Comparison of ENCODE assay signal across 8 mouse cellular contexts in genomic region chr19:4148819-4149218, GRCm38 (mm10). TPM values are rescaled to one million over a fixed set of nuclear protein-coding genes. Genes with fewer than 3 reads are reported as not detected.
DNase-seq lines count a peak whose midpoint lies in the region; ATAC-seq and TF ChIP-seq lines count a peak whose summit lies in the region.

No protein-coding gene starts in this region.

- H3K4me1 ChIP-seq in G1E (ENCODE audit: insufficient read depth, low read depth, low read length) = peaks cover 52% of the 10 kb centered on the region
- peaks cover 12% of the 10 kb centered on the region for H3K4me1 ChIP-seq in heart, embryonic 16.5 days (ENCODE audit: control insufficient read depth, insufficient read depth, low read length)

- DNase-seq in kidney, adult 9 months = peak; percentile 32
- DNase-seq in kidney, postnatal 14 days = no peak
- no peak for DNase-seq in G1E (ENCODE audit: low spot score)
- DNase-seq in adrenal gland, adult 2 months = no peak
- DNase-seq in ovary, postnatal 14 days (ENCODE audit: low spot score) = no peak

- H3K9me3 ChIP-seq in G1E (replicated peaks) = no peaks in the 10 kb centered on the region
- no peaks in the 10 kb centered on the region; the same call in 1 of the 2 replicates for H3K9me3 ChIP-seq in heart, embryonic 16.5 days (replicated peaks; ENCODE audit: control insufficient read depth, low read length)

- H3K4me2 ChIP-seq in heart, embryonic 16.5 days (ENCODE audit: low read depth, low read length) = peak overlapping the region; percentile 76

- TF ChIP-seq CTCF in G1E (IDR thresholded peaks at IDR 0.05; ENCODE audit: low read depth, low read length) = no peak

- H3K36me3 ChIP-seq in G1E (replicated peaks) (peaks cover 47% of the 10 kb centered on the region), macrophage (ENCODE audit: inconsistent target) (peaks cover 40% of the 10 kb centered on the region)
- peaks cover 12% of the 10 kb centered on the region for H3K36me3 ChIP-seq in heart, embryonic 16.5 days (ENCODE audit: control insufficient read depth, insufficient read depth)

- H3K4me3 ChIP-seq in G1E (ENCODE audit: low read depth, low read length) (peak overlapping the region; percentile 82), macrophage (ENCODE audit: inconsistent target) (peak overlapping the region; percentile 99)
- H3K4me3 ChIP-seq in heart, embryonic 16.5 days (ENCODE audit: low read length) = peak overlapping the region; percentile 83

- H3K27me3 ChIP-seq in G1E (ENCODE audit: insufficient read depth, low read length) = peaks cover 6% of the 10 kb centered on the region; the same call in 1 of the 2 replicates
- no peaks in the 10 kb centered on the region for H3K27me3 ChIP-seq in heart, embryonic 16.5 days (ENCODE audit: control insufficient read depth, insufficient read depth, low read length)

- no peak for ATAC-seq in G1E (ENCODE audit: extremely low read depth, insufficient number of reproducible peaks, low FRiP score, poor library complexity, severe bottlenecking)
- ATAC-seq in heart, embryonic 16.5 days (replicated peaks; ENCODE audit: extremely low read depth, insufficient read depth, low FRiP score) = peak; percentile 21; the same call in 1 of the 2 replicates
- no peak for ATAC-seq in megakaryocyte progenitor cell, adult 5-6 weeks (replicated peaks; ENCODE audit: poor library complexity)

- H3K27ac ChIP-seq in heart, embryonic 16.5 days (ENCODE audit: low read length) = peak overlapping the region; percentile 82
- peak overlapping the region; percentile 83 for H3K27ac ChIP-seq in macrophage

- H3K79me2 ChIP-seq in macrophage (ENCODE audit: inconsistent target) = peaks cover 26% of the 10 kb centered on the region

- 2% methylated on average over 7 of the region's 8 CpGs for WGBS in heart, embryonic 16.5 days
- 1% methylated on average over 8 of the region's 8 CpGs for WGBS in macrophage (ENCODE audit: missing documents)

- H3K9ac ChIP-seq in heart, embryonic 16.5 days (ENCODE audit: low read length) = peak overlapping the region; percentile 95

RNA-seq across cellular contexts. Expression of gene Coro1b, which starts 0.4 kb away (rescaled TPM):
- total RNA-seq in G1E (2014; fragmentation: Nextera tagmentation) = 325 and 345 TPM in 2 replicates
- 157 and 189 TPM in 2 replicates for total RNA-seq in G1E (2017)
- 134 and 177 TPM in 2 replicates for polyA plus RNA-seq in G1E (2012)
- polyA plus RNA-seq in heart, embryonic 16.5 days (2015; fragmentation: Nextera tagmentation; extraction: Ambion mirVana) = 133 and 134 TPM in 2 replicates
- 100 to 1,000 TPM; 114 to 682 (median 437) TPM for total RNA-seq in macrophage (2018; cell fraction: chromatin; rRNA removed)
- total RNA-seq in macrophage (2018; cell fraction: cytosol; rRNA removed) = 100 to 1,000 TPM; 201 to 317 (median 267) TPM
- total RNA-seq in macrophage (2018; cell fraction: nucleus; rRNA removed) = 100 to 1,000 TPM; 129 to 367 (median 245) TPM
- polyA plus RNA-seq in macrophage (2018) = 252 to 368 TPM (median 357 TPM) in 3 replicates
- 100 to 1,000 TPM; 154 to 202 TPM for total RNA-seq in adrenal gland, adult 2 months (2021)
- polyA plus RNA-seq in adrenal gland, adult 2 months (2012; rRNA removed) = 199 and 225 TPM in 2 replicates
- total RNA-seq in megakaryocyte progenitor cell, adult 5-6 weeks (2015) = 138 and 142 TPM in 2 replicates
- 66.4 and 83.5 TPM in 2 replicates for total RNA-seq in megakaryocyte progenitor cell, adult 5-6 weeks (2017)

RNA-seq across cellular contexts. Expression of gene Ptprcap, which starts 4.6 kb away (rescaled TPM):
- total RNA-seq in G1E (2014; fragmentation: Nextera tagmentation) (88.5 and 107 TPM in 2 replicates), G1E (2017) (34.6 and 52.7 TPM in 2 replicates)
- polyA plus RNA-seq in G1E (2012) (261 and 272 TPM in 2 replicates), macrophage (2018) (0.28 to 0.53 TPM (median 0.41 TPM) in 3 replicates)
- polyA plus RNA-seq in heart, embryonic 16.5 days (2015; fragmentation: Nextera tagmentation; extraction: Ambion mirVana) = 25.3 and 71.1 TPM in 2 replicates
- 10 to 100 TPM in 4 of 26 experiments, 1 to 10 TPM in 21, not detected in 1; 1.6 to 14.3 (median 6.8) TPM for total RNA-seq in macrophage (2018; cell fraction: chromatin; rRNA removed)
- total RNA-seq in macrophage (2018; cell fraction: cytosol; rRNA removed) = 10 to 100 TPM in 1 of 26 experiments, 1 to 10 TPM in 25; 1.7 to 15.8 (median 4.2) TPM
- total RNA-seq in macrophage (2018; cell fraction: nucleus; rRNA removed) = 1 to 10 TPM in 23 of 26 experiments, not detected in 3; 1.2 to 8.8 (median 3.4) TPM
- total RNA-seq in adrenal gland, adult 2 months (2021) = 1 to 10 TPM; 2.5 to 5.7 TPM
- polyA plus RNA-seq in adrenal gland, adult 2 months (2012; rRNA removed) = 54.9 and 57.6 TPM in 2 replicates
- 96.4 and 114 TPM in 2 replicates for total RNA-seq in megakaryocyte progenitor cell, adult 5-6 weeks (2015)
- 79.5 and 83.5 TPM in 2 replicates for total RNA-seq in megakaryocyte progenitor cell, adult 5-6 weeks (2017)

RNA-seq across cellular contexts. Expression of gene Cabp4, which starts 5.0 kb away (rescaled TPM):
- total RNA-seq in G1E (2014; fragmentation: Nextera tagmentation) (0.75 TPM in 1 of 2 replicates, not detected in the other), G1E (2017) (0.11 TPM in 1 of 2 replicates, not detected in the other)
- polyA plus RNA-seq in G1E (2012) (0.03 TPM in 1 of 2 replicates, not detected in the other), macrophage (2018) (not detected in 3 replicates)
- polyA plus RNA-seq in heart, embryonic 16.5 days (2015; fragmentation: Nextera tagmentation; extraction: Ambion mirVana) = 0.11 TPM in 1 of 2 replicates, not detected in the other
- total RNA-seq in macrophage (2018; cell fraction: chromatin; rRNA removed) = under 1 TPM in 1 of 26 experiments, not detected in 25; 0.67 TPM
- under 1 TPM in 9 of 26 experiments, not detected in 17; 0.07 to 0.19 (median 0.14) TPM for total RNA-seq in macrophage (2018; cell fraction: cytosol; rRNA removed)
- 1 to 10 TPM in 2 of 26 experiments, under 1 TPM in 8, not detected in 16; 0.22 to 1.3 (median 0.45) TPM for total RNA-seq in macrophage (2018; cell fraction: nucleus; rRNA removed)
- total RNA-seq in adrenal gland, adult 2 months (2021) = under 1 TPM; 0.29 to 0.69 TPM
- polyA plus RNA-seq in adrenal gland, adult 2 months (2012; rRNA removed) = 0.12 and 0.26 TPM in 2 replicates
- not detected in 2 replicates for total RNA-seq in megakaryocyte progenitor cell, adult 5-6 weeks (2015)
- total RNA-seq in megakaryocyte progenitor cell, adult 5-6 weeks (2017) = not detected in 2 replicates

RNA-seq across cellular contexts. Expression of gene Gpr152, which starts 9.2 kb away (rescaled TPM):
- total RNA-seq in G1E (2014; fragmentation: Nextera tagmentation) (not detected in 2 replicates), G1E (2017) (0.11 TPM in 1 of 2 replicates, not detected in the other)
- polyA plus RNA-seq in G1E (2012) (not detected in 2 replicates), macrophage (2018) (not detected in 3 replicates)
- not detected in 2 replicates for polyA plus RNA-seq in heart, embryonic 16.5 days (2015; fragmentation: Nextera tagmentation; extraction: Ambion mirVana)
- total RNA-seq in macrophage (2018; cell fraction: chromatin; rRNA removed) = under 1 TPM in 7 of 26 experiments, not detected in 19; 0.16 to 0.40 (median 0.21) TPM
- not detected for total RNA-seq in macrophage (2018; cell fraction: cytosol; rRNA removed)
- total RNA-seq in macrophage (2018; cell fraction: nucleus; rRNA removed) = under 1 TPM in 2 of 26 experiments, not detected in 24; 0.20 to 0.21 TPM
- under 1 TPM; 0.09 to 0.17 TPM for total RNA-seq in adrenal gland, adult 2 months (2021)
- 0.10 and 0.18 TPM in 2 replicates for polyA plus RNA-seq in adrenal gland, adult 2 months (2012; rRNA removed)
- total RNA-seq in megakaryocyte progenitor cell, adult 5-6 weeks (2015) = not detected in 2 replicates
- 0.10 TPM in 1 of 2 replicates, not detected in the other for total RNA-seq in megakaryocyte progenitor cell, adult 5-6 weeks (2017)

RNA-seq across cellular contexts. Expression of gene Rps6kb2, which starts 14.3 kb away (rescaled TPM):
- 23.1 and 31.5 TPM in 2 replicates for total RNA-seq in G1E (2014; fragmentation: Nextera tagmentation)
- 16.1 and 23.6 TPM in 2 replicates for total RNA-seq in G1E (2017)
- polyA plus RNA-seq in G1E (2012) = 73.4 and 78.6 TPM in 2 replicates
- 47.4 and 48.7 TPM in 2 replicates for polyA plus RNA-seq in heart, embryonic 16.5 days (2015; fragmentation: Nextera tagmentation; extraction: Ambion mirVana)
- total RNA-seq in macrophage (2018; cell fraction: chromatin; rRNA removed) = 100 to 1,000 TPM in 1 of 26 experiments, 10 to 100 TPM in 25; 26.9 to 105 (median 65.9) TPM
- total RNA-seq in macrophage (2018; cell fraction: cytosol; rRNA removed) = 10 to 100 TPM; 16.9 to 28.7 (median 23.1) TPM
- 10 to 100 TPM; 23.8 to 76.7 (median 43.6) TPM for total RNA-seq in macrophage (2018; cell fraction: nucleus; rRNA removed)
- 13.6 to 29.6 TPM (median 18.4 TPM) in 3 replicates for polyA plus RNA-seq in macrophage (2018)
- 10 to 100 TPM; 27.6 to 39.5 TPM for total RNA-seq in adrenal gland, adult 2 months (2021)
- polyA plus RNA-seq in adrenal gland, adult 2 months (2012; rRNA removed) = 48.3 and 60.8 TPM in 2 replicates
- total RNA-seq in megakaryocyte progenitor cell, adult 5-6 weeks (2015) = 21.6 and 22.1 TPM in 2 replicates
- 23.1 and 30.2 TPM in 2 replicates for total RNA-seq in megakaryocyte progenitor cell, adult 5-6 weeks (2017)

Comparison
In these comparisons a context has a peak if more than half of its experiments do, and no peak if none do; other contexts are left out.
1. RNA of gene Ptprcap, which starts 4.6 kb away (polyA plus RNA-seq): 261 to 272 TPM in G1E, 25.3 to 71.1 TPM in heart, embryonic 16.5 days and 54.9 to 57.6 TPM in adrenal gland, adult 2 months; 0.28 to 0.53 TPM in macrophage; every median in the first group is over 10 times any median in the second.
2. Peak in every context shown above with its lines, with median percentiles within 50 percentile points of each other: H3K4me3 ChIP-seq.